Mouse (Mus musculus) testis, adult 2 months (tissue): ENCODE results near the gene Armcx4.
"Not testable (repeated sequence)": the region's sequence is repeated elsewhere in the genome, so short reads cannot be mapped to it uniquely, and the experiment has no call there.

Experiments
- CTCF ChIP-seq: fragments of 200-500 bp; IDR thresholded peaks from 2 replicates; pipeline ENCODE4 v1.5.1; 2012; ENCODE audit warnings: low read depth, mild to moderate bottlenecking, inconsistent platforms, low read length, moderate library complexity; ENCODE audit not compliant: control insufficient read depth, insufficient read depth, insufficient replicate concordance
- POLR2A ChIP-seq: fragments of 200-500 bp; IDR thresholded peaks from 2 replicates; pipeline ENCODE4 v1.6.1; 2012; ENCODE audit warnings: low read depth, mild to moderate bottlenecking, inconsistent platforms, low read length, moderate library complexity; ENCODE audit not compliant: control insufficient read depth

DNA sequence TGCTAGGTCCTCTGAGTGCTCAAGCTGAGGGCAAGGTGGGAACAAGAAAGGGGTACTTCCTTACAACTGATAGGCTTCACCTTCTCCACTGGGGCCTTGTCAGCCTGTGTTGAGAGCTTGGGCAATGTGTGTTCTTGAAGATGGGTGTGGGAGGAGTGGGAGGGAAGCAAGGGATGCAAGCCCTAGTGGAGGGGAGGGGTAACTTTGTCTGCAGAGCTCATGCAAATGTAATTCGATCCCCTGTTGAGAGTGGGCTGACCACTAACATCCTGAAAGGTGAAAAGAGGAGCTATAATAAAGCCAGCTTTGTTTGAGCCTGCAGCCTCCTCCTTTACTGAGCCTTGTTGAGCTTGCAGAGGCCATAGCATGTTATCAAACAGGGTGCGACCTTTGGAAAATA lies 37.4 kb downstream of the Armcx4 start:
- TF ChIP-seq CTCF, POLR2A: not testable (repeated sequence)
